Mouse (Mus musculus): ENCODE measurements at regions not wholly inside any gene's neighbourhood (a gene's known extent, or its start where the extent isn't known, plus 50 kb on each side); places are given as distances from the start of the nearest gene placed in this dataset.

DNA sequence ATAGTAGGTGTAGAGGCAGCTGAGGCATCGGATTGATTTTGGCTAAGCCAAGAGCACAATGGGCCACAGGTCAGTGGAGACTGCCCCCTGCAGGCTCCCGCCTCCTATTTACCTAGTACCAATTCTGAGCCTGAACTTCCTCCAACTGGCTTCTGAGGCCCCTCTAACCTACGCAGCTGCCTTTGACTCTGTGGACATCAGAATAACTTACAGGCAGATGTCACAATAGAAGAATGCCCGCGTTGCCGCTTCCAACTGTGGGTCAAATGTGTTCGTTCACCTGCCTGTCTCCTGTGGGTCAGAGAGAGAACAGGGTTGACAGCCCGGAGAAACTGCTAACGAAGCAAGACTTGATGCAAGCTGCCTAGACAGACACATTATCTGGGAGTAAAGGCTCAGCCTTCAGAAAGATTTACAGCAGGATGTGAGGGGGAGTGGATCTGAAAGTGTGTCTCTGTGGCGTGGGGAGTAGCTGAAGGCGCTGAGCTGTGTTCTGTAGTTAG lies 153.2 kb downstream of the Gm10260 start:
- 15% methylated on average over 11 of the region's 11 CpGs for WGBS
- Histone ChIP-seq H3K9me3 (ENCODE audit: control insufficient read depth, low read length) (no peaks in the 10 kb centered on the region), H3K27ac (ENCODE audit: low read depth, low read length) (no peak overlapping the region), H3K9ac (replicated peaks; ENCODE audit: low read depth, low read length) (no peak overlapping the region), H3K36me3 (ENCODE audit: control insufficient read depth, insufficient read depth, low read length) (no peaks in the 10 kb centered on the region), H3K4me1 (ENCODE audit: control insufficient read depth, insufficient read depth, low read length) (no peaks in the 10 kb centered on the region), H3K4me3 (ENCODE audit: low read depth, low read length) (no peak overlapping the region), H3K27me3 (ENCODE audit: control insufficient read depth, insufficient read depth, low read length) (no peaks in the 10 kb centered on the region), H3K4me2 (ENCODE audit: low read depth, low read length) (no peak overlapping the region)
- ATAC-seq (ENCODE audit: low read depth) = peak; percentile 46; the same call in 1 of the 2 replicates

DNA sequence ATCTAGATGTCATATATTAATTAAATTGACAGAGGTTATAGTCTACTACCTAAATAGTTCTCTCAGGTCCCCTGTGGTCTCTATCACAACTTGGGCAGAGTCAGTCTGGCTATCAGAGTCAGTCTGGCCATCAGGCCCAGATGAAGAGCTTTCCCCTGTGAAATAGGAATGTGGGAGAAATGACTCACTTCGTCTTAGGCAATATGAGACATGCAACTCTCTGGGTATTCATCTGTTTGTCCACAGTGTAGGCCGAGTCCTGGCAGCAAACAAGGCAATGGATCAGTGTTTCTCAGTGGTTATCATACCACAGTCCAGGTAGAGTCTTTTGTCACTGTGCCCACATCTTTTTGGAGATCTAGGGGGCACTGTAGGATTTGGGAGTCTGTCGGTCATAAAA lies 156.0 kb downstream of the Gm10260 start:
- H3K4me1 ChIP-seq (ENCODE audit: control insufficient read depth, insufficient read depth, low read length) = no peaks in the 10 kb centered on the region
- no peak overlapping the region for H3K4me3 ChIP-seq (ENCODE audit: low read depth, low read length)
- WGBS = 91% methylated on average over 3 of the region's 3 CpGs
- ATAC-seq (ENCODE audit: low read depth) = no peak
- no peak overlapping the region for H3K4me2 ChIP-seq (ENCODE audit: low read depth, low read length)
- no peaks in the 10 kb centered on the region for H3K9me3 ChIP-seq (ENCODE audit: control insufficient read depth, low read length)
- no peak overlapping the region for H3K27ac ChIP-seq (ENCODE audit: low read depth, low read length)
- H3K9ac ChIP-seq (replicated peaks; ENCODE audit: low read depth, low read length) = no peak overlapping the region
- H3K36me3 ChIP-seq (ENCODE audit: control insufficient read depth, insufficient read depth, low read length) = no peaks in the 10 kb centered on the region
- H3K27me3 ChIP-seq (ENCODE audit: control insufficient read depth, insufficient read depth, low read length) = no peaks in the 10 kb centered on the region

DNA sequence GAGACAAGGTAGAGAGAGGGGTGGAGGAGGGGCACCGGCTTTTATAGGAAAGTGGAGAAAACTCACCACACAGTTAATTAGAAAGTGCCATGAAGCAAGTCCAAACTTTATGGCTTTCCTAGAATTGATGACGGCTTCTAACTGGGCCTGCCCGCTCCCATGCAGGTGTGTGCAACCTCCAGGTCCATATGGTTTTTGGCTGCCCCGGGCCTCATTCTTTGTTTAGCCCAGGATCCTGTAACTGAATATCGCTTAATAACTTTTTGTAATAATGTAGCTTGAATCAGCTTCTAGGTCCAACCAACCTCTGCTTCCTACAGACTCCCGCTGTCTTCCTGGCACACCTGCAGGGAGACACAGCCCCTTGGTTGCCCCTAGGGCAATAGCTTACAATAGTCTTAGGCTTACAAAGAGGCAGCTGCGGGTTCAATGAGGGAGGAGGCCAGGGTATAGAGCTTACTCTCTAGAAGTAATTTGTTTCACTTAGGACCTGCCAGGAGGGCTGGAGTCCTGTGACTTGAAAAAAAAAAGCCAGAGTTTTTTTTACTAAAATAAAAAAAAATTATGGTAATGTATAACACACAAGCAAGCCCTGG lies 159.2 kb downstream of the Gm10260 start:
- WGBS = 63% methylated on average over 7 of the region's 7 CpGs
- H3K27me3 ChIP-seq (ENCODE audit: control insufficient read depth, insufficient read depth, low read length) = no peaks in the 10 kb centered on the region
- no peak overlapping the region for H3K9ac ChIP-seq (replicated peaks; ENCODE audit: low read depth, low read length)
- 0 out of 2 replicates have a peak, but pooled peaks cover 6% of the 10 kb centered on the region for H3K4me1 ChIP-seq (ENCODE audit: control insufficient read depth, insufficient read depth, low read length)
- H3K4me2 ChIP-seq (ENCODE audit: low read depth, low read length) = no peak overlapping the region
- H3K36me3 ChIP-seq (ENCODE audit: control insufficient read depth, insufficient read depth, low read length) = no peaks in the 10 kb centered on the region
- no peaks in the 10 kb centered on the region for H3K9me3 ChIP-seq (ENCODE audit: control insufficient read depth, low read length)
- ATAC-seq (ENCODE audit: low read depth) = no peak
- H3K27ac ChIP-seq (ENCODE audit: low read depth, low read length) = no peak overlapping the region
- no peak overlapping the region for H3K4me3 ChIP-seq (ENCODE audit: low read depth, low read length)

DNA sequence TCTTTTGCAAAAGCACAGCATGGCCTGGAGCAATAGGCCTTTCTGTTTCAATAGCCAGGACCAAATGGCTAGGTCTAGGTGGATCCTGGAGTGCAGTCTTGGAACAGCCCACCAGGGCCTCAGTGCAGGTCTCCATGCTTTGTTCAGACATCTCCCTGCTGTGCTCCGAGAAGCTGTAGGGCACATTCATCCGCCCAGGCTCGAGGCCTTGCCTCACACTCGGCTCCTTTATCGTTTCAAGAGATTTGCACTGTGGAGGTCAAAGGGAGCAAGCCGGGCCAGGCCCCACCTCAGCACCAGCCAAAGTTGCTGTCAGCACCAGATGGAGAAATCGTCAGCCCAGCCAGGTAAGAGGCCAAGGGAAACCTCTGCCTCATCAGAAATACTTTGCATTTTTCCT lies 160.3 kb downstream of the Gm10260 start:
- Histone ChIP-seq H3K4me2 (ENCODE audit: low read depth, low read length) (no peak overlapping the region), H3K9ac (replicated peaks; ENCODE audit: low read depth, low read length) (no peak overlapping the region), H3K27ac (ENCODE audit: low read depth, low read length) (no peak overlapping the region), H3K4me3 (ENCODE audit: low read depth, low read length) (no peak overlapping the region), H3K4me1 (ENCODE audit: control insufficient read depth, insufficient read depth, low read length) (0 out of 2 replicates have a peak, but pooled peaks cover 6% of the 10 kb centered on the region), H3K9me3 (ENCODE audit: control insufficient read depth, low read length) (no peaks in the 10 kb centered on the region), H3K27me3 (ENCODE audit: control insufficient read depth, insufficient read depth, low read length) (no peaks in the 10 kb centered on the region), H3K36me3 (ENCODE audit: control insufficient read depth, insufficient read depth, low read length) (no peaks in the 10 kb centered on the region)
- no peak for ATAC-seq (ENCODE audit: low read depth)
- 72% methylated on average over 7 of the region's 7 CpGs for WGBS

DNA sequence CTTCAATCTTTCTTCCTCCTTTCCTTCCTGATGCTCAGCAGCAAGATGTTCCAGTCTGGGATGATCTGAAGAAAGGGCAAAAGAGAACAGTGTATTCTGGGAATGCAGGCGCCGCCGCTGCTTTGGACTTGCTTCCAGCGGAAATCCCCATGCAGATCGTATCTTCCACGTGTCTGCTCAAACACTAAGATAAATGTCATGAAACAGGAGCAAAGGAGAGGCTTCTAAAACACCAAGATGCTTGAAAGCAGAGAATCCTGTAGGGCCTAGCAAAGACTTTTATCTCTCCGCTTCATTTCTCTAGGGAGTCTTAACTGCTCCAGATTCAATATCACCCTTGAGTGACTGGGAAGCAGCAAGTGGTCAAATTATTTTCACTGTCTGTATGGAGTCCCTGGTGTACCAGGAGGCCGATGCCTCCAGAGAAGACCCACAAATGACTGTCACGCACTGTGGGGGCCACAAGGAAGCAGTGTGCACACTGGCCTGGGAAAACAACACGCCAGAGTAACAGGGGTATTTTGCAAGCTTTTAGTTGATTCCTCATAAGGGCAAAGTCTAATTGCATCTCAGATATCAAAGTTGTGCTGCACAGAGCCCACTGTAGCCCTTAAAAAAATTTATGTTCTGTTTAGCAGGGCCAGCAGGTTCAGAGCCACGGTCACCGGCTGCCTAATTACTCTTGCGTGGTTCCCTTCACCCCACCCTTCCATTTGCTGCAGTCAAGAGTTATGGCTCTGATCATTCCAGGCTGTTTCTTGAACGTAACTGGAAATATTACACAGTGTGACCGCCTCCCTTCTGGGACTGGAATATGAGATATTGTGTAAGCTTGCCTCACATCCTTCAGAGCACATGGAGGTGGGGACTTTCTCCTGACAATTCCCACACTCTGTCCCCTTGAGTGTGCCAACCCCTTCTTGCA lies 161.7 kb downstream of the Gm10260 start:
- Histone ChIP-seq H3K36me3 (ENCODE audit: control insufficient read depth, insufficient read depth, low read length) (no peaks in the 10 kb centered on the region), H3K27me3 (ENCODE audit: control insufficient read depth, insufficient read depth, low read length) (no peaks in the 10 kb centered on the region), H3K4me2 (ENCODE audit: low read depth, low read length) (no peak overlapping the region), H3K9me3 (ENCODE audit: control insufficient read depth, low read length) (no peaks in the 10 kb centered on the region), H3K4me1 (ENCODE audit: control insufficient read depth, insufficient read depth, low read length) (0 out of 2 replicates have a peak, but pooled peaks cover 6% of the 10 kb centered on the region), H3K9ac (replicated peaks; ENCODE audit: low read depth, low read length) (no peak overlapping the region), H3K4me3 (ENCODE audit: low read depth, low read length) (no peak overlapping the region), H3K27ac (ENCODE audit: low read depth, low read length) (peak overlapping the region; percentile 34; the same call in 1 of the 2 replicates)
- ATAC-seq (ENCODE audit: low read depth) = no peak
- 44% methylated on average over 15 of the region's 15 CpGs for WGBS

DNA sequence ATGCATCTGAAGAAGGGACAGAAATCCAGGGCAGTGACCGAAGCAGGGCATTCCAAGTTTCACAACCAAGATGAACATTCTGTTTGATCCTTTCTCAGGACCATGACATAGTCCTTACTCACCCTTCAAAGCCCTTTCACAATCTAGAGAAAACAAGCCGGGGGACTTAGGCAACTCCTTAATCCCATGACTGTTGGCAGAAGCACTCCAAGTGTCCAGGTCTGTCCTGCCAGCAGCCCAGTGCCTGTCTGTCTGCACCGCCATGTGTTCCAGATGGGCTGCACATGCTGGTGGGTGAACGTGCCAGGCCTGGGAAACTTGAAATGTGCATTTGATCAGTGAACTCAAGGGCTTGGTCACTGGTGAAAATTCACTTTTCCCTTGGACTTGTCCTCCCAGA lies 165.6 kb downstream of the Gm10260 start:
- no peak for ATAC-seq (ENCODE audit: low read depth)
- Histone ChIP-seq H3K27ac (ENCODE audit: low read depth, low read length) (no peak overlapping the region), H3K27me3 (ENCODE audit: control insufficient read depth, insufficient read depth, low read length) (no peaks in the 10 kb centered on the region), H3K9ac (replicated peaks; ENCODE audit: low read depth, low read length) (no peak overlapping the region), H3K9me3 (ENCODE audit: control insufficient read depth, low read length) (no peaks in the 10 kb centered on the region), H3K4me1 (ENCODE audit: control insufficient read depth, insufficient read depth, low read length) (0 out of 2 replicates have a peak, but pooled peaks cover 6% of the 10 kb centered on the region), H3K36me3 (ENCODE audit: control insufficient read depth, insufficient read depth, low read length) (no peaks in the 10 kb centered on the region), H3K4me2 (ENCODE audit: low read depth, low read length) (no peak overlapping the region), H3K4me3 (ENCODE audit: low read depth, low read length) (no peak overlapping the region)
- 94% methylated on average over 4 of the region's 4 CpGs for WGBS

DNA sequence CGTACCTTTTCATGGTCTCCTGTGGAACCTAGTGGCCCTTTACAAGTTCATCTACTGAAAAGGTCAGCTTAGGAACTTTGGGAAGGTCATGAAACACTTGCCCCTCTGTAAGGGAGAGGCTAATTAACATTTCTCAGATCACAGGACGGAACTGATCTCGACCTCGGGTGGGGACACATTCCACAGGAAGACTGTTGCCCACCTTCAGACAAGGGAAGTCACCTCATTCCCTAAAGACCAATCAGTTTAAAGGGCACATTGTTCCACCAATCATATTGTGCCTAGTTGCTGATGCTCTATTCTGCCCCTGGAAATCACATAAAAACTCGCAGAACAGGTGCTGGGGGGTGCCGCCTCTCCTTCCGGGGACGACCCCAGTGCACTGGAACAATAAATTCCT lies 170.8 kb downstream of the Gm10260 start:
- no peak for ATAC-seq (ENCODE audit: low read depth)
- H3K9ac ChIP-seq (replicated peaks; ENCODE audit: low read depth, low read length) = no peak overlapping the region
- no peak overlapping the region for H3K27ac ChIP-seq (ENCODE audit: low read depth, low read length)
- H3K9me3 ChIP-seq (ENCODE audit: control insufficient read depth, low read length) = no peaks in the 10 kb centered on the region
- H3K4me3 ChIP-seq (ENCODE audit: low read depth, low read length) = no peak overlapping the region
- H3K36me3 ChIP-seq (ENCODE audit: control insufficient read depth, insufficient read depth, low read length) = no peaks in the 10 kb centered on the region
- no peaks in the 10 kb centered on the region for H3K4me1 ChIP-seq (ENCODE audit: control insufficient read depth, insufficient read depth, low read length)
- WGBS = 72% methylated on average over 8 of the region's 8 CpGs
- H3K27me3 ChIP-seq (ENCODE audit: control insufficient read depth, insufficient read depth, low read length) = no peaks in the 10 kb centered on the region
- no peak overlapping the region for H3K4me2 ChIP-seq (ENCODE audit: low read depth, low read length)

DNA sequence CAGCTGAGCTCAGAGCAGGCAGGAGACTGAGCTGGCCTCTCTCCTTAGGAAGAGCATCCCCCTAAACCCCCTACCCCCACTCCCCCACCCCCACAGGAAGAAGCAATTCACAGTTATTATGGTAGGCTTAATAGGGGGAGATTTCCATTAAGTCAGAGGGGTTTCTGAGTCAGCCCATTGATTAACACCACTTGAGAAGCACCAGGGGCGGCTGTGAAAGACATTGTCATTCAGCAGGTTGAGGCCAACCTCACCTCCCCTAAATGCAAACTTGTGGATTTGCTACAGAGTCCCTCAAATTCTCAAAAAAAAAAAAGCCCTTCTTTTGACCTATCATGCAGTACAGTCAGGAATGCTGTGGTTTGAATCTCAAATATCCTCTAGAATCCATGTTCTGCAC lies 172.3 kb downstream of the Gm10260 start:
- H3K4me1 ChIP-seq (ENCODE audit: control insufficient read depth, insufficient read depth, low read length) = no peaks in the 10 kb centered on the region
- no peak overlapping the region for H3K27ac ChIP-seq (ENCODE audit: low read depth, low read length)
- H3K36me3 ChIP-seq (ENCODE audit: control insufficient read depth, insufficient read depth, low read length) = no peaks in the 10 kb centered on the region
- ATAC-seq (ENCODE audit: low read depth) = no peak
- WGBS = 44% methylated on average over 1 of the region's 1 CpGs
- no peak overlapping the region for H3K9ac ChIP-seq (replicated peaks; ENCODE audit: low read depth, low read length)
- H3K4me2 ChIP-seq (ENCODE audit: low read depth, low read length) = no peak overlapping the region
- H3K4me3 ChIP-seq (ENCODE audit: low read depth, low read length) = no peak overlapping the region
- H3K27me3 ChIP-seq (ENCODE audit: control insufficient read depth, insufficient read depth, low read length) = no peaks in the 10 kb centered on the region
- H3K9me3 ChIP-seq (ENCODE audit: control insufficient read depth, low read length) = no peaks in the 10 kb centered on the region

DNA sequence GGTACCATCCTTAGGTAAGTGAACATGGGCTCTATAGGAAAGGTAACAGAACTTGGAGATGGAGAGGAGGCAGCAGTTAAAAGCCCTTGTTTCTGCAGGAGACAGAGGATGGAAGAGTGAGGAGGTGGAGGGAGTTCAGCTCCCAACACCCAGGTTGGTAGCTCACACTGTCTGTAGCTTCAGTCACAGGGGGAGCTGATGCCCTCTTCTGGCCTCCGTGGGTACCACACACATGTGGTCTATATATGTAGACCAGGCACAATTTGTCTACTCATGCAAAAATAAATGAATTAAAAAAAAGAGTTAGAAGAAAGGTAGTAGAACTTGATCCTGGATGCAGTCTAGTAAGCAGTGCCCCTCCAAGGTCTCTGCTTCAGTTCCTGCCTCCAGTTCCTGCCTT lies 173.3 kb downstream of the Gm10260 start:
- Histone ChIP-seq H3K36me3 (ENCODE audit: control insufficient read depth, insufficient read depth, low read length) (no peaks in the 10 kb centered on the region), H3K4me2 (ENCODE audit: low read depth, low read length) (no peak overlapping the region), H3K27ac (ENCODE audit: low read depth, low read length) (no peak overlapping the region), H3K27me3 (ENCODE audit: control insufficient read depth, insufficient read depth, low read length) (no peaks in the 10 kb centered on the region), H3K9ac (replicated peaks; ENCODE audit: low read depth, low read length) (no peak overlapping the region), H3K9me3 (ENCODE audit: control insufficient read depth, low read length) (no peaks in the 10 kb centered on the region), H3K4me3 (ENCODE audit: low read depth, low read length) (no peak overlapping the region), H3K4me1 (ENCODE audit: control insufficient read depth, insufficient read depth, low read length) (no peaks in the 10 kb centered on the region)
- no peak for ATAC-seq (ENCODE audit: low read depth)
- 81% methylated on average over 1 of the region's 1 CpGs for WGBS
